Mouse (Mus musculus): ENCODE results near the gene Efcab6. TPM values are rescaled to one million over a fixed set of nuclear protein-coding genes. Genes with fewer than 3 reads are reported as not detected.

Gene Efcab6
- polyA plus RNA-seq, 1 experiment = not detected

DNA sequence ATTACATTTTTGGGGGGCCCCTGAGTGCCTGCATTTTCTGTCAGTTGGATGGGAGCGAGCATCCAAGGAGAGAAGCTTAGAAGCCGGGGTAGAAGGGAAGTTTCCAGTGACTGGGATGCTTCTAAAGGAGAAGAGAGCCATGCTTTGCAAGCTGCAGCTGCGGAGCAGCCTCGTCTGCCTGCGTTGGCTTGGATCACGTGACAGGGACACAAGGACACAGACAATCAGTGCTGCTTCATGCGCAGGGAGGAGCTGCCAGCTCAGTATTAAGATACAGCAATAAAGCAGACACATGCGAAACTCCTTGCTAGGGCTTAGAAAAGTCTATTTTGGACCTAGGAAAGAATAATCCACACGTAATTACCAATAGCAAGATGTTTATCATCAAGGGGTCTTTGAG is 167.9 kb downstream of the Efcab6 start:
- no peak overlapping the region for H3K4me2 ChIP-seq (ENCODE audit: low read depth)
- TF ChIP-seq POLR2A (IDR thresholded peaks at IDR 0.05; ENCODE audit: insufficient read length, low read depth) (no peak), USF1 (IDR thresholded peaks at IDR 0.05; ENCODE audit: low read depth) (peak; percentile 44)
- no peak overlapping the region for H3K4me3 ChIP-seq
- no peak overlapping the region for H3ac ChIP-seq (ENCODE audit: control insufficient read depth, insufficient read length)
- peaks cover 32% of the 10 kb centered on the region for H3K27me3 ChIP-seq (ENCODE audit: control insufficient read depth, insufficient read depth, insufficient read length)
- no peaks in the 10 kb centered on the region for H3K79me2 ChIP-seq (ENCODE audit: control insufficient read depth, insufficient read depth)
- no peaks in the 10 kb centered on the region for H3K36me3 ChIP-seq (ENCODE audit: control insufficient read depth, insufficient read depth)

DNA sequence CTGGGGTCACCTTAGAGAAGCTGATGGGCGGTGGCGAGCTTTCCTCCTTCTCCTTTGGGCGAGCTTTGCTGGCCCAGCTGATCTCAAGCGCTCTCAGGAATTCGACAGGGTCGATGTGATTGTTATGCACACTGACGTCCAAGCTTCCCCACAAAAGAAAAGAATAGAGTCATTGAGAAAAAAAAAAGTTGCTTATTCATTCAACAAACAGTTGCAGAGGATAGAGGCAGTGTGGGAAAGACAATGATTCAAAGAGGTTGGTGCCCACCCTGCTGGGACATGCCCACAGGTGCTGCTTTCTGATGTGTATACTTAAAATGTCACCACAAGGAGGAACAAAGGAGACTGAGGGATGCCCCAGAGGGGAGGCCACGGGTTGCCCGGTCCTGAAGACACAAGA is 169.2 kb downstream of the Efcab6 start:
- Histone ChIP-seq H3K36me3 (ENCODE audit: control insufficient read depth, insufficient read depth) (no peaks in the 10 kb centered on the region), H3K27me3 (ENCODE audit: control insufficient read depth, insufficient read depth, insufficient read length) (peaks cover 32% of the 10 kb centered on the region), H3K4me3 (no peak overlapping the region), H3K79me2 (ENCODE audit: control insufficient read depth, insufficient read depth) (no peaks in the 10 kb centered on the region), H3K4me2 (ENCODE audit: low read depth) (no peak overlapping the region), H3ac (ENCODE audit: control insufficient read depth, insufficient read length) (no peak overlapping the region)
- TF ChIP-seq TCF12 (IDR thresholded peaks at IDR 0.05; ENCODE audit: insufficient read depth, poor library complexity, severe bottlenecking) (no peak), POLR2A (IDR thresholded peaks at IDR 0.05; ENCODE audit: insufficient read length, low read depth) (no peak), REST (IDR thresholded peaks at IDR 0.05; ENCODE audit: insufficient read depth, insufficient read length) (no peak), TCF3 (IDR thresholded peaks at IDR 0.05; ENCODE audit: insufficient read length, low read depth) (no peak), MAX (IDR thresholded peaks at IDR 0.05; ENCODE audit: low read depth) (no peak), USF1 (IDR thresholded peaks at IDR 0.05; ENCODE audit: low read depth) (no peak), SRF (IDR thresholded peaks at IDR 0.05; ENCODE audit: control insufficient read depth, insufficient read length, low read depth) (no peak), MYOD1 (IDR thresholded peaks at IDR 0.05; ENCODE audit: control insufficient read depth in 1 of 3, insufficient read length in 2 of 3, low read depth in 2 of 3) (no peak), E2F4 (IDR thresholded peaks at IDR 0.05; ENCODE audit: insufficient read depth) (no peak), POLR2AphosphoS2 (IDR thresholded peaks at IDR 0.05; ENCODE audit: insufficient read length, low read depth) (no peak), CEBPB (IDR thresholded peaks at IDR 0.05; ENCODE audit: insufficient read depth, poor library complexity, severe bottlenecking) (no peak), MYOG (IDR thresholded peaks at IDR 0.05; ENCODE audit: control insufficient read depth in 1 of 3, insufficient read depth in 1 of 3, insufficient read length in 2 of 3, low read depth in 2 of 3) (no peak)

DNA sequence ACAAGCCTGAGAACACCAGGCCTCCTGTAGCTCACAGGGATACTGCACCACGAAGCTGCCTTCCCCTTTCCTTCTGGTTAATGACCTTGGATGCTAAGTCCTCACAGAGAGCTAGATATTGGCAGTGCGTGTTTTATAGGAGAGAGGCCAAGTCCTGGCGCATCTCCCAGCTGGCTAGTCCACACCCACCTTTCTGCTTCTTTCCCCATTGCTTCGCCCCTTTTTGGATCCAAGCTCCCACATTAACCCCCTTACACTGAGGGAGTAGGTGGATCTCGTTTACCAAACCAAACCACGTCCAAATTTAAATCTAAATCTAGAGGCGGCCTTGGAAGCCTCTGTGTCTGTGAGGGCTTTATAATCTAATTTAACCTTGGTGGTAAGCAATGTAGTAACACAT is 170.9 kb downstream of the Efcab6 start:
- H3K4me2 ChIP-seq (ENCODE audit: low read depth) = no peak overlapping the region
- H3K4me3 ChIP-seq = no peak overlapping the region
- H3K27me3 ChIP-seq (ENCODE audit: control insufficient read depth, insufficient read depth, insufficient read length) = peaks cover 31% of the 10 kb centered on the region
- TF ChIP-seq POLR2AphosphoS2 (IDR thresholded peaks at IDR 0.05; ENCODE audit: insufficient read length, low read depth) (no peak), TCF12 (IDR thresholded peaks at IDR 0.05; ENCODE audit: insufficient read depth, poor library complexity, severe bottlenecking) (no peak)
- no peaks in the 10 kb centered on the region for H3K36me3 ChIP-seq (ENCODE audit: control insufficient read depth, insufficient read depth)
- no peak overlapping the region for H3ac ChIP-seq (ENCODE audit: control insufficient read depth, insufficient read length)
- H3K79me2 ChIP-seq (ENCODE audit: control insufficient read depth, insufficient read depth) = no peaks in the 10 kb centered on the region

DNA sequence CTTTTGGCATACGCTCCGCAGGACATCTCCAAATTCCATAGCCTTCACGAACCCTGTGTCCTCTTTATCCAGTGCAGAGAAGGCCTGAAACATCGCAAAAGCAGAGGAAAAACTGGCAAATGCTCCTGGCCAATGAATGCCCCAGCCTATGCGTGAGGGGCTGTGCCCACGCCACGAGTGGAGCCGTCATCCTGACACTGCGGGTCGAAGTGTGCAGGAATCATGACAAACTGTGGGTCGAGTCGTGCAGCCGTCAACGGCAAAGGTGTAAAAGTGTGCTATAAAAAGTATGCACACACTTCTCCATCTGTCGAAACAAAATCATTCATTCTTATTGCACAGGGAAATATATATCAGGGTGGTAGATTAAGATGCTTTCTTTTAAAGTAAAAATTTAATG is 172.3 kb downstream of the Efcab6 start:
- no peaks in the 10 kb centered on the region for H3K36me3 ChIP-seq (ENCODE audit: control insufficient read depth, insufficient read depth)
- no peak overlapping the region for H3ac ChIP-seq (ENCODE audit: control insufficient read depth, insufficient read length)
- TF ChIP-seq MYOD1 (IDR thresholded peaks at IDR 0.05; ENCODE audit: control insufficient read depth in 1 of 3, insufficient read length in 2 of 3, low read depth in 2 of 3) (no peak), POLR2A (IDR thresholded peaks at IDR 0.05; ENCODE audit: insufficient read length, low read depth) (no peak), TCF12 (IDR thresholded peaks at IDR 0.05; ENCODE audit: insufficient read depth, poor library complexity, severe bottlenecking) (no peak), TCF3 (IDR thresholded peaks at IDR 0.05; ENCODE audit: insufficient read length, low read depth) (no peak), USF1 (IDR thresholded peaks at IDR 0.05; ENCODE audit: low read depth) (no peak), CEBPB (IDR thresholded peaks at IDR 0.05; ENCODE audit: insufficient read depth, poor library complexity, severe bottlenecking) (no peak), E2F4 (IDR thresholded peaks at IDR 0.05; ENCODE audit: insufficient read depth) (no peak), POLR2AphosphoS2 (IDR thresholded peaks at IDR 0.05; ENCODE audit: insufficient read length, low read depth) (no peak), MYOG (IDR thresholded peaks at IDR 0.05; ENCODE audit: control insufficient read depth in 1 of 3, insufficient read depth in 1 of 3, insufficient read length in 2 of 3, low read depth in 2 of 3) (no peak), REST (IDR thresholded peaks at IDR 0.05; ENCODE audit: insufficient read depth, insufficient read length) (no peak)
- H3K79me2 ChIP-seq (ENCODE audit: control insufficient read depth, insufficient read depth) = no peaks in the 10 kb centered on the region
- no peak overlapping the region for H3K4me3 ChIP-seq
- H3K27me3 ChIP-seq (ENCODE audit: control insufficient read depth, insufficient read depth, insufficient read length) = peaks cover 28% of the 10 kb centered on the region
- H3K4me2 ChIP-seq (ENCODE audit: low read depth) = no peak overlapping the region

DNA sequence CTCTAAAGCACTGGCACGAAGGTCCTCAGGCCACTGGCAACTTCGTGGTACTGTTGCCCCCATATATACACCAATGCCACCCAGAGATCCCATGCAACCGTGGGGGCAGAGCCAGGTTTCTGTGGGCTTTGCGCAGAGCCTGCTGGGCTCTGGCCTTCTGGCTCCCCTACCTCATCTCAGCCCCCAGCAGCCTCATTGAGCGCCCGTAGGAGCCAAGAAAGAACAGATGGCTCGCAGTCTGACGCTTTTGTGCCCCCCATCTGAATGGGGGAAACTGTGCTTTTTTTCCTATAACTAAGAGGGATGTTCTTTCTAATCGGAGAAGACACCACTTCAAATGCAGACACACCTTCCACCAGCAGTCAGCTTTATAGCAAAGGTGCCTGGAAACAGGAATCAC is 180.9 kb downstream of the Efcab6 start:
- Histone ChIP-seq H3K79me2 (ENCODE audit: control insufficient read depth, insufficient read depth) (no peaks in the 10 kb centered on the region), H3K4me2 (ENCODE audit: low read depth) (no peak overlapping the region), H3ac (ENCODE audit: control insufficient read depth, insufficient read length) (peak overlapping the region; percentile 25), H3K36me3 (ENCODE audit: control insufficient read depth, insufficient read depth) (no peaks in the 10 kb centered on the region), H3K27me3 (ENCODE audit: control insufficient read depth, insufficient read depth, insufficient read length) (peaks cover 4% of the 10 kb centered on the region), H3K4me3 (no peak overlapping the region)
- TF ChIP-seq MYOD1 (IDR thresholded peaks at IDR 0.05; ENCODE audit: control insufficient read depth in 1 of 3, insufficient read length in 2 of 3, low read depth in 2 of 3) (no peak), CEBPB (IDR thresholded peaks at IDR 0.05; ENCODE audit: insufficient read depth, poor library complexity, severe bottlenecking) (no peak), TCF3 (IDR thresholded peaks at IDR 0.05; ENCODE audit: insufficient read length, low read depth) (no peak), E2F4 (IDR thresholded peaks at IDR 0.05; ENCODE audit: insufficient read depth) (no peak), MAX (IDR thresholded peaks at IDR 0.05; ENCODE audit: low read depth) (no peak), POLR2AphosphoS2 (IDR thresholded peaks at IDR 0.05; ENCODE audit: insufficient read length, low read depth) (no peak), REST (IDR thresholded peaks at IDR 0.05; ENCODE audit: insufficient read depth, insufficient read length) (no peak), MYOG (IDR thresholded peaks at IDR 0.05; ENCODE audit: control insufficient read depth in 1 of 3, insufficient read depth in 1 of 3, insufficient read length in 2 of 3, low read depth in 2 of 3) (no peak), USF1 (IDR thresholded peaks at IDR 0.05; ENCODE audit: low read depth) (no peak), POLR2A (IDR thresholded peaks at IDR 0.05; ENCODE audit: insufficient read length, low read depth) (no peak), TCF12 (IDR thresholded peaks at IDR 0.05; ENCODE audit: insufficient read depth, poor library complexity, severe bottlenecking) (no peak), SRF (IDR thresholded peaks at IDR 0.05; ENCODE audit: control insufficient read depth, insufficient read length, low read depth) (no peak)

All from myocyte (in vitro differentiated cells).